Mouse (Mus musculus): ENCODE data around the gene Hoxd9. TPM values are rescaled to one million over a fixed set of nuclear protein-coding genes. Genes with fewer than 3 reads are reported as not detected.

Gene Hoxd9
- polyA plus RNA-seq, 1 experiment from 2014 or later: 67.0 TPM

- Histone ChIP-seq H3K27me3 (ENCODE audit: insufficient read depth, low read length) (peaks cover 75% of the 10 kb centered on the region), H3K9me3 (replicated peaks; ENCODE audit: low read length) (no peaks in the 10 kb centered on the region), H3K4me3 (replicated peaks; ENCODE audit: low read depth, low read length) (no peak within 1 kb of the TSS), H3K4me1 (replicated peaks; ENCODE audit: insufficient read depth, low read length) (peaks cover 4% of the 10 kb centered on the region; the same call in 1 of the 2 replicates), H3K9ac (ENCODE audit: low read depth, low read length) (no peak within 1 kb of the TSS), H3K27ac (no peak within 1 kb of the TSS), H3K36me3 (ENCODE audit: insufficient read depth, low read length) (no peaks in the 10 kb centered on the region), H3K4me2 (ENCODE audit: low read length) (no peak within 1 kb of the TSS)
- 2% methylated on average over 28 of the region's 28 CpGs for WGBS
- no peak for TF ChIP-seq CTCF (IDR thresholded peaks at IDR 0.05; ENCODE audit: low read depth)
- ATAC-seq (replicated peaks; ENCODE audit: low FRiP score, low read depth) (no peak), DNase-seq (ENCODE audit: low spot score) (peak; percentile 18)
Observed at GRCm38 (mm10) chr2:74659507-74660005, 38.0 kb upstream of the Hoxd9 start, which contains the start of gene Evx2. TSS of gene Evx2 (minus strand) at chr2:74659557.

- 1% methylated on average over 30 of the region's 30 CpGs for WGBS
- ATAC-seq (replicated peaks; ENCODE audit: low FRiP score, low read depth): no peak
- no peak overlapping the region for H3K4me2 ChIP-seq (ENCODE audit: low read length)
- no peak overlapping the region for H3K27ac ChIP-seq
- no peaks in the 10 kb centered on the region for H3K36me3 ChIP-seq (ENCODE audit: insufficient read depth, low read length)
- no peaks in the 10 kb centered on the region for H3K9me3 ChIP-seq (replicated peaks; ENCODE audit: low read length)
- H3K4me1 ChIP-seq (replicated peaks; ENCODE audit: insufficient read depth, low read length): peaks cover 4% of the 10 kb centered on the region; the same call in 1 of the 2 replicates
- DNase-seq (ENCODE audit: low spot score): peak; percentile 3
- no peak for TF ChIP-seq CTCF (IDR thresholded peaks at IDR 0.05; ENCODE audit: low read depth)
- no peak overlapping the region for H3K9ac ChIP-seq (ENCODE audit: low read depth, low read length)
- H3K27me3 ChIP-seq (ENCODE audit: insufficient read depth, low read length): peaks cover 73% of the 10 kb centered on the region
- H3K4me3 ChIP-seq (replicated peaks; ENCODE audit: low read depth, low read length): no peak overlapping the region
Observed at GRCm38 (mm10) chr2:74660421-74661375, 36.8 kb upstream of the Hoxd9 start.

GRCm38 (mm10) chr2:74661685-74662084 is 35.8 kb upstream of the Hoxd9 start:
- Histone ChIP-seq H3K36me3 (ENCODE audit: insufficient read depth, low read length) (no peaks in the 10 kb centered on the region), H3K4me2 (ENCODE audit: low read length) (peak overlapping the region; percentile 39), H3K27me3 (ENCODE audit: insufficient read depth, low read length) (peaks cover 71% of the 10 kb centered on the region), H3K9ac (ENCODE audit: low read depth, low read length) (no peak overlapping the region), H3K4me3 (replicated peaks; ENCODE audit: low read depth, low read length) (0 out of 2 replicates have a peak overlapping the region, but pooled peaks have one; percentile 4), H3K4me1 (replicated peaks; ENCODE audit: insufficient read depth, low read length) (no peaks in the 10 kb centered on the region; the same call in 1 of the 2 replicates), H3K9me3 (replicated peaks; ENCODE audit: low read length) (no peaks in the 10 kb centered on the region), H3K27ac (no peak overlapping the region)
- peak; percentile 64 for TF ChIP-seq CTCF (IDR thresholded peaks at IDR 0.05; ENCODE audit: low read depth)
- under 1% methylated on average over 14 of the region's 14 CpGs for WGBS
- DNase-seq (ENCODE audit: low spot score): peak; percentile 86
- 0 out of 2 replicates have a peak, but pooled peaks have one; percentile 29 for ATAC-seq (replicated peaks; ENCODE audit: low FRiP score, low read depth)

- TF ChIP-seq CTCF (IDR thresholded peaks at IDR 0.05; ENCODE audit: low read depth): peak; percentile 78
- peaks cover 72% of the 10 kb centered on the region for H3K27me3 ChIP-seq (ENCODE audit: insufficient read depth, low read length)
- no peak overlapping the region for H3K4me3 ChIP-seq (replicated peaks; ENCODE audit: low read depth, low read length)
- H3K9ac ChIP-seq (ENCODE audit: low read depth, low read length): no peak overlapping the region
- H3K9me3 ChIP-seq (replicated peaks; ENCODE audit: low read length): no peaks in the 10 kb centered on the region
- H3K27ac ChIP-seq: no peak overlapping the region
- H3K4me1 ChIP-seq (replicated peaks; ENCODE audit: insufficient read depth, low read length): peaks cover 9% of the 10 kb centered on the region; the same call in 1 of the 2 replicates
- H3K36me3 ChIP-seq (ENCODE audit: insufficient read depth, low read length): no peaks in the 10 kb centered on the region
- H3K4me2 ChIP-seq (ENCODE audit: low read length): peak overlapping the region; percentile 27; the same call in 1 of the 2 replicates
- WGBS: 2% methylated on average over 18 of the region's 18 CpGs
- no peak for ATAC-seq (replicated peaks; ENCODE audit: low FRiP score, low read depth)
- DNase-seq (ENCODE audit: low spot score): peak; percentile 89
Observed at GRCm38 (mm10) chr2:74663291-74663925, 34.1 kb upstream of the Hoxd9 start.

- Histone ChIP-seq H3K4me3 (replicated peaks; ENCODE audit: low read depth, low read length) (no peak overlapping the region), H3K9me3 (replicated peaks; ENCODE audit: low read length) (no peaks in the 10 kb centered on the region), H3K36me3 (ENCODE audit: insufficient read depth, low read length) (no peaks in the 10 kb centered on the region), H3K4me2 (ENCODE audit: low read length) (no peak overlapping the region), H3K4me1 (replicated peaks; ENCODE audit: insufficient read depth, low read length) (peaks cover 13% of the 10 kb centered on the region; the same call in 1 of the 2 replicates), H3K27ac (no peak overlapping the region), H3K27me3 (ENCODE audit: insufficient read depth, low read length) (peaks cover 86% of the 10 kb centered on the region), H3K9ac (ENCODE audit: low read depth, low read length) (no peak overlapping the region)
- DNase-seq (ENCODE audit: low spot score) (no peak), ATAC-seq (replicated peaks; ENCODE audit: low FRiP score, low read depth) (no peak)
- WGBS: 8% methylated on average over 7 of the region's 7 CpGs
- TF ChIP-seq CTCF (IDR thresholded peaks at IDR 0.05; ENCODE audit: low read depth): no peak
Observed at GRCm38 (mm10) chr2:74666411-74666810, 31.1 kb upstream of the Hoxd9 start.
